Mouse (Mus musculus) hindbrain, embryonic 10.5 days (tissue): ENCODE data around the gene Mr1. TPM values are rescaled to one million over a fixed set of nuclear protein-coding genes. Genes with fewer than 3 reads are reported as not detected.
"Not testable (repeated sequence)": the region's sequence is repeated elsewhere in the genome, so short reads cannot be mapped to it uniquely, and the experiment has no call there.

Source experiments
- DNase-seq: peaks from one replicate; pipeline ENCODE4 v3.0.0-alpha.2; 2017; ENCODE audit warnings: low spot score
- H3K27ac ChIP-seq: fragments of 300-500 bp; sonication (generic); 2 replicates; pipeline ENCODE4 v1.5.1; 2016; ENCODE audit warnings: mild to moderate bottlenecking, moderate library complexity
- H3K27me3 ChIP-seq: fragments of 300-500 bp; sonication (generic); 2 replicates; pipeline ENCODE4 v1.6.1; 2016; ENCODE audit warnings: mild to moderate bottlenecking; ENCODE audit not compliant: poor library complexity, insufficient read depth, severe bottlenecking
- H3K36me3 ChIP-seq: fragments of 300-500 bp; sonication (generic); 2 replicates; pipeline ENCODE4 v1.6.1; 2016; ENCODE audit warnings: mild to moderate bottlenecking, moderate library complexity
- H3K4me1 ChIP-seq: fragments of 300-500 bp; sonication (generic); replicated peaks from 2 replicates; pipeline ENCODE4 v1.6.1; 2016; ENCODE audit warnings: mild to moderate bottlenecking
- H3K4me3 ChIP-seq: fragments of 300-500 bp; sonication (generic); 2 replicates; pipeline ENCODE4 v1.5.1; 2016; ENCODE audit warnings: mild to moderate bottlenecking, moderate library complexity
- H3K9me3 ChIP-seq: fragments of 300-500 bp; sonication (generic); 2 replicates; pipeline ENCODE4 v1.6.1; 2016; ENCODE audit warnings: mild to moderate bottlenecking, moderate library complexity
- WGBS: fragments of 180-500 bp; shearing (Covaris S2); methylation state at CpG from one replicate; pipeline ENCODE4 v1.1.7; 2016; 5-methylcytosine and 5-hydroxymethylcytosine counted together
- polyA plus RNA-seq: library from polyadenylated mRNA; unstranded; fragments of >200 nt; fragmentation: Nextera tagmentation; extraction: Ambion mirVana; gene quantifications from 2 replicates; pipeline ENCODE4 v1.2.1, GENCODE M21; 2016

Mr1 gene
- polyA plus RNA-seq, result 0.55 and 1.1 TPM in 2 replicates

DNA sequence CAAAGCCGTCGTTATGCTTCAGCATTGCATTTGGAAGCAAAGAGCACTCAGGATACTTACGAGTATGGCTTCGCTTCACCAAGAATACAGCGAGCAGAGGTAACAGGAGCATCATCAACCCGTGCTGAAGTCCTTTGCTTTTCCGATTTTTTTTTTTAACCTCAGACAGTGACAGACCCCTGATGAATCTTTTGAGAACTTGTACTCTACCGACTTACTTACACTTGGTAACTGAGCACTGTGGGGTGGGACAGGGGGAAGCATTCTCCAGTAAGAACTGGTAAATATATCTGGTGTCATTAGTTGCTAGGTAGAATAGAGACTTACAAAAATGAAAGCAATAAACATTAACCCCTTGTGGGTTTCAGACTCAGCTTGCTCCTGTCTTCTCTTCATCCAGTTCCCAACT is at the start of gene Mr1:
Mr1 (minus strand) TSS at position 243 of the 409 bp plus-strand sequence.
- Histone ChIP-seq H3K4me3 (no peak within 1 kb of the TSS), H3K4me1 (no peaks in the 10 kb centered on the region; the same call in 1 of the 2 replicates), H3K36me3 (no peaks in the 10 kb centered on the region), H3K9me3 (no peaks in the 10 kb centered on the region), H3K27ac (no peak within 1 kb of the TSS), H3K27me3 (no peaks in the 10 kb centered on the region)
- 59% methylated on average over 8 of the region's 8 CpGs for WGBS
- no peak for DNase-seq

DNA sequence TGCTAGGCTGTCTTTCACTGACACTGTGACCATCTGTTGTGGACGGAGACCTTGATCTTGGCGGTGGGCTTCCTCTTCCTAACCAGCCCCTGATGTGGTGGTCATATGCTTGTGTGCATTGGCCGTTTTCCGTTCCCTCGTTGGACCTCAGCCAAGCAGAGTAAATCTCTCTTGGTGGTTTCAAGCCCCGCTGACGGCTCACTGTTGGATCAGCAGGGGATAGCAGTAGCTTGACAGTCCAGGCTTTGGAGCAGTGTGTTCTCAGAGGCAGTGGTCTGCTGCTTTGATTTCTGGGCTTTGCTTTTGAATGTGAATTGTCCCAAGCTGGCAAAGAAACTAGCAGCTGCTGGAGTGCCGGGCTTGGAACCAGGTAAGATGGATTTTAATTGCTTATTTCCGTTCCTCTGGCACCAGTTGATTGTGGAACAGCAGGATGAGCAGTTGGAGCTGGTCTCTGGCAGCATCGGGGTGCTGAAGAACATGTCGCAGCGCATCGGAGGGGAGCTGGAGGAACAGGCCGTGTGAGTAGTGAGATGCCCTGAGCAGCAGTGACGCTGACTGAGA is 46.3 kb upstream of the Mr1 start:
- no peaks in the 10 kb centered on the region for H3K27me3 ChIP-seq
- no peak for DNase-seq
- peaks cover 98% of the 10 kb centered on the region for H3K36me3 ChIP-seq
- 83% methylated on average over 15 of the region's 15 CpGs for WGBS
- H3K4me1 ChIP-seq, result no peaks in the 10 kb centered on the region
- no peaks in the 10 kb centered on the region for H3K9me3 ChIP-seq
- H3K4me3 ChIP-seq, result no peak overlapping the region
- H3K27ac ChIP-seq, result no peak overlapping the region

DNA sequence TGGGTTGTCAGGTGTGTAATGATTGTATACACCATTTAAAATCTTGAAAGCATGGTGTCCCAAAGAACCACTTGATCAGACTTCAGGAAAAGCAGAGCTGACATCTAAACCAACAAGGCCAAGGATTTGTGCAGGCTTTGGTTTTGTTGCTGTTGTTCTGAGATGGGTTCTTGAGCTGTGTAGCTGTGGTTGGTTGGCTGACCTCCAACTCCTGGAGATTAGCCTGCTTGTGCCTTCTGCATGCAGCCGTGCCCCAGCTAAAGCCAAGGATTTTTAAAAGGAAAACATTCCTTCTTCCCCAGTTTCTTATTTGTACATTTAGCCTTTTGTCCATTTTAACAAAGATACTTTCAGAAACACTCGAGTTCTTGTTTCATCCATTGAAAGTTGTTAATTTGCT is 45.1 kb upstream of the Mr1 start:
- no peak overlapping the region for H3K27ac ChIP-seq
- no peaks in the 10 kb centered on the region for H3K4me1 ChIP-seq
- WGBS, result 87% methylated on average over 2 of the region's 2 CpGs
- no peaks in the 10 kb centered on the region for H3K27me3 ChIP-seq
- no peak for DNase-seq
- peaks cover 96% of the 10 kb centered on the region for H3K36me3 ChIP-seq
- no peaks in the 10 kb centered on the region for H3K9me3 ChIP-seq
- H3K4me3 ChIP-seq, result no peak overlapping the region

DNA sequence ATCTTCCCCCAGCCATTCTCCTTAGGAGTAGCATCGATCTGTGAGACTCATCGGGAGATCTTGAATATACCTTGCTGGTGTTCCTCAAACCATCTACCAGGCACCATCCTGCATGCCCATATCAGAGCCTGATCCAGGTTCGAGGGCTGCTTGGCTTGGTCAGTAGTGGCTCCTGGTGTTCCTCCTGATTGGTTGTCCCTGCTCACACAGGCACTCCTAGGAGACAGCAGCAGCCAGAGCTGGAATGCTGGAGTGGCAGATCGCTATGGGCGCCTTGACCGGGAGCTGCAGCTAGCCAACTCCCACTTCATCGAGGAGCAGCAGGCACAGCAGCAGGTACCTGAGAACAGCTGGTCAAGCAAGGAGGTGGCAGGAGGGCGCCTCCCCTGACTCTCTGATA is 44.6 kb upstream of the Mr1 start:
- WGBS, result 87% methylated on average over 8 of the region's 8 CpGs
- Histone ChIP-seq H3K27me3 (no peaks in the 10 kb centered on the region), H3K9me3 (no peaks in the 10 kb centered on the region), H3K4me1 (no peaks in the 10 kb centered on the region), H3K27ac (no peak overlapping the region), H3K4me3 (no peak overlapping the region), H3K36me3 (peaks cover 95% of the 10 kb centered on the region)
- DNase-seq, result no peak

DNA sequence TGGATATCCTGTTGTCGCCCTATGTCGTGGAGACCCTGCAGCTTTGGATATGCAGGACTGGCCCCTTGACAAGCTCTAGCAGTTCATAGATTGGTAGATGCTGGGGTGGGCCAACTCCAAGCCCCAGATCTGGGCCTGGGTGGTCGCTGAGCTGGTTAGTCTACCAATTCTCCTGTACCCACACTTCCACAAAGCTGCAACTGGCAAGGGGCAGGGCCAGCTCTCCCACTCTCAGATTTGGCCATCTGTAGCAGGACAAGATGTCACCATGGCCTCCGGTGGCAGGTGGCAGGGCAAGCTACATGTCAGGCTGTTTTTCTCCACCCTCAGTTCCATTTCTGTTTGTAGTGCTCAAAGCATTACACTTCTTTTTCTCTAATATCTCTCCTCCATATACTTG is 42.0 kb upstream of the Mr1 start:
- Histone ChIP-seq H3K4me1 (no peaks in the 10 kb centered on the region), H3K36me3 (peaks cover 84% of the 10 kb centered on the region)
- WGBS, result 95% methylated on average over 4 of the region's 4 CpGs

DNA sequence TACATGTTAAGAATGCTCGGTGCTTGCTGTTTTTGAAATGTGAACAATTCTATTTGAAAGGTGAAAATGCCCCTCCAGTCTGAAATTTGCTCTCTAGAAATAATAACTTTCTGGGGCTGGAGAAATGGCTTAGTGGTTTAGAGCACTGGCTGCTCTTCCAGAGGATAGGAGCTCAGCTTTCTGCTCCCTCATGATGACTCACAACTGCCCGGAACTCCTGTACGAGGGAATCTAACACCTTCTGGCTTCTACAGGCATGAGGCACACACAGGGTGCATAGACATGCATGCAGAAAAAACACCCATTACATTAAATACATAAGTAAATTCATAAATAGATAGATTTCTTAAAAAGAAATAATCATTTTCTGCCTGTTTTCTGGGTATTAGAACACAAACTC is 37.6 kb upstream of the Mr1 start:
- peaks cover 83% of the 10 kb centered on the region for H3K36me3 ChIP-seq
- H3K27me3 ChIP-seq, result no peaks in the 10 kb centered on the region
- WGBS, result 94% methylated on average over 3 of the region's 3 CpGs
- no peak overlapping the region for H3K4me3 ChIP-seq
- H3K27ac ChIP-seq, result no peak overlapping the region
- no peaks in the 10 kb centered on the region for H3K4me1 ChIP-seq
- DNase-seq, result no peak
- no peaks in the 10 kb centered on the region for H3K9me3 ChIP-seq

More for the DNA sequence above, 42.0 kb upstream of the Mr1 start:
- H3K27me3 ChIP-seq, result no peaks in the 10 kb centered on the region
- no peak overlapping the region for H3K4me3 ChIP-seq
- no peak for DNase-seq
- H3K27ac ChIP-seq, result no peak overlapping the region
- H3K9me3 ChIP-seq, result no peaks in the 10 kb centered on the region

DNA sequence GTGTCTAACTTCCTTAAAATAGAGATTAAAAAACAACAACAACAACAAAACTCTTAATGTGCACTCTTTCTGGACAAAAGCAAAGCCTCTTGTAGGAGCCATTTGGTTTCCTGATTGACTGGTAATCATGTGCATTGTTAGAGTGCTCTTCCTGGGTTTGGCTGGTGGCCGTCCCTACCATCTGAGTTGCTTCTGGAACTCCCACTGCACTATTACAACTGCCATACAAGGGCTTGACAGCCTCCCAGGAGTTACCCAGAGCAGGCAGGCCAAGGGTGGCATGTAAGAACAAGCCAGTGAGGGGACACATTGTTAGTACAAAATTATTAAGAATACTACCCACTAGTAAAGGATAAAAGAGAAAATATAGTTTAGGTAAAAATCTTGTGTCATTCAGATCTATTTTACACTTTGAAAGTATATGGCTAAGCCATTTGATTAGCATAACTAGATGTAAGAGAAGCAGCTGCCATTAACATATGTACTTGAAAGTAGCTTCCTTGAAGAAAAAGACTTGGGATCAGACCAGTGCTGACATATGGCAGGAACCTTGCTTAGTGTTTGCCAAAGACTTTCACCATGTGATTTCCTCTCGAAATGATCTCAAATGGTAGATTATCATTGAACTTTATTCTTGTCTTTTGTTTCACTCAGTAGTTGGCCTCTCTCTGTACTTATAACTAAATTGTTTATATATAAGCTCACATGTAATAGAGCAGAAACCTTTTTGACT is 31.7 kb upstream of the Mr1 start:
- no peak for DNase-seq
- Histone ChIP-seq H3K9me3 (no peaks in the 10 kb centered on the region), H3K4me1 (no peaks in the 10 kb centered on the region), H3K27me3 (no peaks in the 10 kb centered on the region), H3K36me3 (peaks cover 92% of the 10 kb centered on the region), H3K27ac (no peak overlapping the region), H3K4me3 (no peak overlapping the region)
- 84% methylated on average over 2 of the region's 2 CpGs for WGBS

DNA sequence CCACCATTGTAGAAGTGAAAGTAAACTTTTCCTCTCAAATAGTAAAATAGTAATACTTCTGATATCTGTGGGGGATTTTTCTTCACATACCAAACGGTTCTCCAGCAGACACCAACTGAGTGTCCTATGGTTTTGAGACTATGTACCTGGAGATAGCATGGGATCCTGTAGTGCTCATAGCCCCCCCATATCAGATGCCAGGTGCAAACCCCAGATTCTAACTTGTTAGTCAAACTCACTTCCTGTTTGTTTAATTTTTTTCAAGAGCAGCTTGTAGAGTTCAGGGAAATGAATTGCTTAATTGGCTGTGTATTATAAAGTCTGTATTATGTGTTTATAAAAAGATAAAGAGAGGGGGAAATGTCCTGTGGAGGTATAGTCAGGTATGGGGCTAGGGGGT is 27.8 kb upstream of the Mr1 start:
- DNase-seq, result no peak
- Histone ChIP-seq H3K36me3 (peaks cover 55% of the 10 kb centered on the region), H3K4me3 (no peak overlapping the region)

DNA sequence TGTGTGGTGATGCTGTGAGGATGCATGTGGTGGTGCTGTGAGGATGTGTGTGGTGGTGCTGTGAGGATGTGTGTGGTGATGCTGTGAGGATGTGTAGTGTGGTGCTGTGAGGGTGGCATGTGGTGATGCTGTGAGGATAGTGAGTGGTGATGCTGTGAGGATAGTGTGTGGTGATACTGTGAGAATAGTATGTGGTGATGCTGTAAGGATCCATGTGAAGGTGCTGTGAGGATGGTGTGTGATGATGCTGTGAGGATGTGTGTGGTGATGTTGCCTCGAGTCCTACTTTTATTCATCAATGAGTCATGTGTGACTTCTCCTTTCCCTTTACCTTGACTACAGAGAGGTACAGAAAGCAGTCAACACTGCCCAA is 27.0 kb upstream of the Mr1 start:
- WGBS, result 82% methylated on average over 1 of the region's 1 CpGs
- H3K36me3 ChIP-seq, result peaks cover 47% of the 10 kb centered on the region
- H3K4me1 ChIP-seq, DNase-seq, H3K4me3 ChIP-seq, H3K27ac ChIP-seq, H3K27me3 ChIP-seq, H3K9me3 ChIP-seq: not testable (repeated sequence)

More for the DNA sequence above, 27.8 kb upstream of the Mr1 start:
- H3K27ac ChIP-seq, result no peak overlapping the region
- H3K4me1 ChIP-seq, result 0 out of 2 replicates have a peak, but pooled peaks cover 3% of the 10 kb centered on the region
- WGBS, result 89% methylated on average over 1 of the region's 1 CpGs
- H3K9me3 ChIP-seq, result no peaks in the 10 kb centered on the region
- no peaks in the 10 kb centered on the region for H3K27me3 ChIP-seq

DNA sequence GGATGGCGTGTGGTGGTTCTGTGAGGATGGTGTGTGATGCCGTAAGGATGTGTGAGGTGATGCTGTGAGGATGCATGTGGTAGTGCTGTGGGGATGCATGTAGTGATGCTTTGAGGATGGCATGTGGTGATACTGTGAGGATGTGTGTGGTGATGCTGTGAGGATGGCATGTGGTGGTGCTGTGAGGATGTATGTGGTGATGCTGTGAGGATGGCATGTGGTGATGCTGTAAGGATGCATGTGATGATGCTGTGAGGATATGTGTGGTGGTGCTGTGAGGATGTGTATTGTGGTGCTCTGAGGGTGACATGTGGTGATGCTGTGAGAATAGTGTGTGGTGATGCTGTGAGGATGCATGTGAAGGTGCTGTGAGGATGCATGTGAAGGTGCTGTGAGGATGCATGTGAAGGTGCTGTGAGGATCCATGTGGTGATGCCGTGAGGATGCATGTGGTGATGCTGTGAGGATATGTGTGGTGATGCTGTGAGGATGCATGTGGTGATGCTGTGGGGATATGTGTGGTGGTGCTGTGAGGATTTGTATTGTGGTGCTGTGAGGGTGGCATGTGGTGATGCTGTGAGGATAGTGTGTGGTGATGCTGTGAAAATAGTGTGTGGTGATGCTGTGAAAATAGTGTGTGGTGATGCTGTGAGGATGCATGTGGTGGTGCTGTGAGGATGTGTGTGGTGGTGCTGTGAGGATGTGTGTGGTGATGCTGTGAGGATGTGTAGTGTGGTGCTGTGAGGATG is 26.5 kb upstream of the Mr1 start:
- Histone ChIP-seq H3K36me3 (peaks cover 45% of the 10 kb centered on the region), H3K9me3 (no peaks in the 10 kb centered on the region), H3K4me3 (no peak overlapping the region), H3K27ac (no peak overlapping the region), H3K27me3 (no peaks in the 10 kb centered on the region), H3K4me1 (0 out of 2 replicates have a peak, but pooled peaks cover 3% of the 10 kb centered on the region)
- no peak for DNase-seq
- 89% methylated on average over 3 of the region's 3 CpGs for WGBS

DNA sequence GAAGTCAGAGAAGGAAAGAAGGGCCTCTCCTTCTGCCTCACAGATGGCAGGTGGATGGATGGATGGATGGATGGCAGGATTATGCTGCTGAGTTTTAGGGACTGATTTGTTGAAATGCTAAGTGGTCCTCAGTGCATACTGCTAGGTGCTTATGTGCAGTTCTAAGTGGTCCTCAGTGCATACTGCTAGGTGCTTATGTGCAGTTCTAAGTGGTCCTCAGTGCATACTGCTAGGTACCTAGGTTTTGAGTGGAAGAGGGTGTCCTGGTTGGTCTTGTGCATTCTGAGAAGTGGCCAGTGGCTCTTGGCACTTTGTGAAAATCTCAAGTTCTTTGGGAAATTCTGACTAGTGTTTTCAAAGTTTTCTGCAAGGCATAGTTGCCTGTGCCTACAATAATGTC is 23.3 kb upstream of the Mr1 start:
- H3K36me3 ChIP-seq, result peaks cover 16% of the 10 kb centered on the region
- H3K4me1 ChIP-seq, result 0 out of 2 replicates have a peak, but pooled peaks cover 3% of the 10 kb centered on the region
- no peaks in the 10 kb centered on the region for H3K9me3 ChIP-seq
- no peak for DNase-seq
- H3K27me3 ChIP-seq, result no peaks in the 10 kb centered on the region
- no peak overlapping the region for H3K27ac ChIP-seq
- H3K4me3 ChIP-seq, result no peak overlapping the region

DNA sequence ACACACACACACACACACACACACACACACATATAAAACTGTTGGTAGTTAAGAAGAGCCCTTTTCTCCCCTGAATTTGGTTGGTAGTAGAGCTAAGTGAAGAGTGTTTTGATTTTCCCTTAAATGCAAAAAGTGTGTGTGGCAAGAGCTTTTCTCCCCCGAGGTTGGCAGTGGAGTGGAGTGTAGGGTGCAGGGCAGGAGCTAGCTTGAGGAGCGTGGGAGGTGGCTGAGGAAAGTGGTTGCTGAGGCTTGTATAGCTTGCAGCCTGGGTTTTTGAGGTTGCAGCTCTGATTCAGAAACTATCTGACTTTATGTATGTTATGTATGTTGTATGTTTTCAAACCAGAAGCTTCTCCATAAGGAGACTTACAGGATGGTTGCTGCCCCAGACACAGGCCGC is 20.8 kb upstream of the Mr1 start:
- no peak for DNase-seq
- Histone ChIP-seq H3K9me3 (no peaks in the 10 kb centered on the region), H3K36me3 (peaks cover 4% of the 10 kb centered on the region; the same call in 1 of the 2 replicates), H3K4me3 (no peak overlapping the region), H3K4me1 (0 out of 2 replicates have a peak, but pooled peaks cover 5% of the 10 kb centered on the region), H3K27ac (no peak overlapping the region), H3K27me3 (no peaks in the 10 kb centered on the region)
- WGBS, result 91% methylated on average over 3 of the region's 3 CpGs

DNA sequence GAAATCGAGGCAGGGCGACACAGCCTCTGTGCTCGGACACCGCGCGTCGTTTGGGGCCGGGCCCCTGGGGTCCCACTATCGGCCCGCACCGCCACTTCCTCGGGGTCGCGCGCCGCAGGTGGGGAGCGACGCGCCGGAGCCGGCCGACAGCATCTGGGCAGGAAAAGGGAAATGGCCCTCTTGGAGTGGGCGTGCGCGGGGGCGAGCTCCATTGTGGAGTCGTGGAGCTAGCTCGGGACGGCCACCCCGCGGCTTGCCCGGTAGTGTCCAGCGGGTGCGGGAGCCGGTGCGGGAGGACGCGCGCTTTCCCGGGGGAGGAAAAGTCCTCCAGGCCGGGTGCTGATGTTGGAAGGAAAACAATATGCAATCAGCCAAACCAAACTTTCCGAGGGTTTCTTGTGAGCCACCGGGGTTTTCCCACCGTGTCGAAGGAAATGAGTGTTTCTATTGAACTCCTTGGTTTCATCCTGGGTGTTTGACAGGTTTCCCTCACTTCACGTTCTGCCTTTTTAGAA is 12.4 kb upstream of the Mr1 start:
- H3K27ac ChIP-seq, result peak overlapping the region; percentile 98
- peaks cover 22% of the 10 kb centered on the region for H3K4me1 ChIP-seq
- WGBS, result under 1% methylated on average over 46 of the region's 46 CpGs
- peak overlapping the region; percentile 94 for H3K4me3 ChIP-seq
- DNase-seq, result peak; percentile 68
- no peaks in the 10 kb centered on the region for H3K36me3 ChIP-seq
- no peaks in the 10 kb centered on the region for H3K27me3 ChIP-seq
- no peaks in the 10 kb centered on the region for H3K9me3 ChIP-seq
